ENCODE assay signal across 12 mouse cellular contexts in the genomic region with DNA sequence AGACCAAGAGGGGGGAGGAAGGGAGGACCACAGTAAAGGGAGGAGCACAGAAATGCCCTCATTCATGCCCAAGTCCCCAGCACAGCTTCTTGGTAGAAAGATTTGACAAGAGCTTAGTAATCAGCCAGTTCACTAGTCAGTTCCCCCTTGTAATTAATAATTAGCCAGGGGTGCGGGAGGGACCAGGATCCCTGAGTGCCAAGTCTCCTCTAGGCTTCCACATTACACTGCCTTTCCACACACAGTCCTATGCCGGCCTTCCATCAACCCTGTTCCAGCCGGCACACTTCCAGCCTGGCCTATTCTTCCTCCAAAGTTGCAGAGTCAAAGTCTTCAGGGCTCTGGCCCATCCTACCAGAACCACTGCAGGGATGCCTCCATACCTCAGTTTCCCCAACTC. TPM values are rescaled to one million over a fixed set of nuclear protein-coding genes. Genes with fewer than 3 reads are reported as not detected.
DNase-seq lines count a peak whose midpoint lies in the region; ATAC-seq and TF ChIP-seq lines count a peak whose summit lies in the region.
"Had no signal": no experiment of that assay in that cellular context is flagged by ENCODE, and none has a peak within 500 bp of the region (broad histone marks: within the 10 kb centered on the region; RNA-seq: fewer than 3 reads in every experiment).

No protein-coding gene starts in this region.

- peak overlapping the region; percentile 30; the same call in 1 of the 2 replicates for H3K27ac ChIP-seq in stomach, postnatal 0 days (replicated peaks)
- no peak overlapping the region for H3K27ac ChIP-seq in left cerebral cortex, adult 2 months
- H3K27ac ChIP-seq: hindbrain, embryonic 13.5 days; neural tube, embryonic 12.5 days had no signal

- no peaks in the 10 kb centered on the region for H3K9me3 ChIP-seq in stomach, postnatal 0 days (ENCODE audit: control insufficient read depth, low read length)
- H3K9me3 ChIP-seq: hindbrain, embryonic 13.5 days; neural tube, embryonic 12.5 days had no signal

- no peak for TF ChIP-seq CTCF in stomach, postnatal 0 days (IDR thresholded peaks at IDR 0.05; ENCODE audit: low read depth)
- no peak for TF ChIP-seq CTCF in left cerebral cortex, adult 2 months (IDR thresholded peaks at IDR 0.05)

- no peak overlapping the region for H3K9ac ChIP-seq in stomach, postnatal 0 days (ENCODE audit: low read length)
- H3K9ac ChIP-seq: hindbrain, embryonic 13.5 days; lung, embryonic 14.5 days; neural tube, embryonic 12.5 days had no signal

- DNase-seq in lung, postnatal 10 days, result peak; percentile 31
- no peak for DNase-seq in lung, postnatal 14 days
- DNase-seq in kidney, adult 8-10 months, result peak; percentile 74 to 90
- DNase-seq in kidney, postnatal 36 days, result peak; percentile 73 to 91
- DNase-seq in stomach, postnatal 0 days (ENCODE audit: low spot score), result peak; percentile 57
- no peak for DNase-seq in left cerebral cortex, adult 2 months (ENCODE audit: extremely low spot score in 1 of 2, low spot score in 2 of 2)
- no peak for DNase-seq in spleen, postnatal 14 days (ENCODE audit: low spot score in 2 of 2)
- DNase-seq: cerebellum, postnatal 36 days; lung, embryonic 14.5 days had no signal

- no peak for TF ChIP-seq EP300 in stomach, postnatal 0 days (optimal IDR thresholded peaks at IDR 0.05)

- 69% methylated on average over 3 of the region's 3 CpGs for WGBS in stomach, postnatal 0 days

- peak; percentile 16; the same call in 1 of the 2 replicates for ATAC-seq in stomach, postnatal 0 days (ENCODE audit: low FRiP score, low TSS enrichment)
- ATAC-seq: CD4-positive, CD25-positive, alpha-beta regulatory T cell, adult 4 months had no signal

- no peak overlapping the region for H3K4me3 ChIP-seq in stomach, postnatal 0 days (ENCODE audit: low read depth, low read length)
- H3K4me3 ChIP-seq in left cerebral cortex, adult 2 months, result no peak overlapping the region
- H3K4me3 ChIP-seq: hindbrain, embryonic 13.5 days; neural tube, embryonic 12.5 days had no signal

- no peaks in the 10 kb centered on the region for H3K36me3 ChIP-seq in stomach, postnatal 0 days (ENCODE audit: control insufficient read depth, insufficient read depth, low read length)
- H3K36me3 ChIP-seq: hindbrain, embryonic 13.5 days; neural tube, embryonic 12.5 days had no signal

- H3K27me3 ChIP-seq in stomach, postnatal 0 days (ENCODE audit: control insufficient read depth, insufficient read depth, low read length), result no peaks in the 10 kb centered on the region
- H3K27me3 ChIP-seq: neural tube, embryonic 12.5 days had no signal

- H3K4me1 ChIP-seq in stomach, postnatal 0 days (replicated peaks; ENCODE audit: control insufficient read depth, insufficient read depth), result peaks cover 14% of the 10 kb centered on the region

- H3K4me2 ChIP-seq in stomach, postnatal 0 days (replicated peaks; ENCODE audit: low read depth), result no peak overlapping the region
- H3K4me2 ChIP-seq: hindbrain, embryonic 13.5 days; lung, embryonic 14.5 days had no signal

- intact Hi-C loops in left cerebral cortex, adult 2 months (cut with DNase I), result no loop called here

RNA-seq across cellular contexts. Expression of a gene that starts 4.0 kb away (rescaled TPM):
- 29.9 and 33.7 TPM in 2 replicates for polyA plus RNA-seq in stomach, postnatal 0 days (2015; fragmentation: Nextera tagmentation; extraction: Ambion mirVana)
- 1 to 10 TPM; 6.6 to 6.7 TPM for total RNA-seq in left cerebral cortex, adult 2 months (2021)

RNA-seq across cellular contexts. Expression of a gene that starts 20.2 kb away (rescaled TPM):
- 22.2 and 24.9 TPM in 2 replicates for polyA plus RNA-seq in stomach, postnatal 0 days (2015; fragmentation: Nextera tagmentation; extraction: Ambion mirVana)
- total RNA-seq in left cerebral cortex, adult 2 months (2021), result 1 to 10 TPM; 2.6 to 2.9 TPM

Comparison
In these comparisons a context has a peak if more than half of its experiments do, and no peak if none do; other contexts are left out.
1. DNase-seq: peak in lung, postnatal 10 days (single experiment), kidney, adult 8-10 months (2 of 2), kidney, postnatal 36 days (2 of 2) and stomach, postnatal 0 days (single experiment); none in lung, postnatal 14 days (single experiment), left cerebral cortex, adult 2 months (0 of 2) and spleen, postnatal 14 days (0 of 2).